Mouse (Mus musculus) erythroid progenitor cell, adult 5-6 weeks (primary cell): ENCODE data around the gene Hcst. TPM values are rescaled to one million over a fixed set of nuclear protein-coding genes. Genes with fewer than 3 reads are reported as not detected.
A peak's percentile ranks its signal among the peaks of the same experiment; 100 is the strongest.

Source experiments
- ATAC-seq: replicated peaks from 2 replicates; pipeline ENCODE4 v1.8.0; 2016; ENCODE audit warnings: moderate number of reproducible peaks, mild to moderate bottlenecking, moderate TSS enrichment, inconsistent platforms; ENCODE audit not compliant: poor library complexity, low FRiP score, severe bottlenecking
- total RNA-seq, 2 experiments: library from RNA; stranded (forward) in 1 of 2; stranded (reverse) in 1 of 2; fragments of 150-400 nt in 1 of 2; fragments of 186-747, 209-891 nt in 1 of 2; gene quantifications; 2 replicates each; pipeline versions ENCODE4 v1.2.3 to v1.2.4; 2015 to 2017; ENCODE audit warnings: low replicate concordance in 2 of 2

The Hcst gene
- total RNA-seq, 2 experiments from 2014 or later, result 18.0 TPM; not detected in 1

DNA sequence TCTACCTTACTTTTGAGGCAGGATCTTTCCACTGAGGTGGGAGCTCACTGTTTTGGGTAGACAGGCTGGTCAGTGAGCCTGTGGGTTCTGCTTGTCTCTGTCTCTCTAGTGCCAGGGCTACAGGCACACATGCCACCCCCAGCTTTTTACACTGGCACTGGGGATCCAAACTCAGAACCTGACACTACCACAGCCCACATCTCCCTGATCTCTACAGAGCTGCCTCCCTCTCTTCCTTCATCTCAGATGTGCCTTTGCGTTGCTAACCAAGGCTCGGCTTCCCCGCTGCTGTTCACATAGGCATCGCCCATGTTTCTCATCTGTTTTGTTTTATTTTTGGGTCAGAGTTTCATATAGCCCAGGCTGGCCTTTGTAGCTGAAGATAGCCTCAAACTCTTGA, 26.0 kb downstream of the Hcst start:
- no peak for ATAC-seq

DNA sequence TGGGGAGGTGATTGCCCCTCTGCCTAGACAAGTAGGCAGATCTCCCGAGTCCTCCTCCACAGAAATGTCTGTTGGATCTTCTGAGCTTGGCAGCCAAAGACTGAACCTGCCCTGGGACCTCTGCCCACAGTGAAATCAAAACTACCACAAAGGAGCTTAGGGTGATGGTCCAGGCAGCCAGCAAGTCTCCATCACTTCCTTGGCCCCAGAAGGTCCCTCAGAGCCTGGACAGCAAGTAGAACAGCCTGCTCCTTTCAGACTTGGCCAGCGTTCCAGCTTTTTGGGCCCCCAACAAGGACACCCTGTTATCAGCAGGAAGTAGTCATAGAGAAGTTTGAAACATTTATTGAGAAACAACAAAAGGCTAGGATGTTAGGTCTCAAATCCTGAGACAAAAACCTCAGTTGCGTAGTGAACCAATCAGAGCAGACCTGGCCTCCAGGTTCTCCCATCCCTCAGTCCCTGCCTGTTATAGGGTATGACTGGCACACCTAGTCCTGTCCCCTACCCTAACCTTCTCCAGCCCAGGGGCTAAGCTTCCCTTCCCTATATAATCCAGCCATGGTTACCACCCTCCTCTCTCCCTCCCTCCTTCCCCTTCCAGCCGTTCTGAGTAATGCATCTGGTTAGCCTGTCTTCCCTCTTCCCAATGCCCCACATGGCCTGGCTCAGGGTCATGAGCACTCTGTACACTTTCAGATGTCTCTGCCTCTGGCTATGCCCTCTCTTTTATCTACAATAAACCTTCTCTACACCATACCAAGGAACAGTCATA, 26.7 kb downstream of the Hcst start:
- no peak for ATAC-seq

DNA sequence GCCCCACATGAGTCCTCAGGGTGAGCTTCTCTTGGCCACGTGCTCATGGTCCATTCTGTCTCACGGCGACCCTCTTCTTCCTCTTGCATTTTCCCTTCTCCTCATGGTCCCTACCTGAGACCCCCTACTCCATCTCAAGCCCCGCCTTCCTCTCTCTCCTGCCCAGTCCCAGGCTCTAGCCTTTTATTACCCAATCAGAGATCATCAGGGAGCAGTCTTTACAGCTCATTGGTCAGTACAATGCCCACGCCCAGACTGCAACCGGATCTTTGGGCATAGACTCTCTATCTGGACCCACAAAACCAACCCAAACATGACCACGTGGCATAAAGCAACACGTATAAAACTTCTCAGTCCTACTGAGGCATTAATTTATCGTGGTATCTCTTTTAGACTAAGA, 35.5 kb downstream of the Hcst start:
- no peak for ATAC-seq

DNA sequence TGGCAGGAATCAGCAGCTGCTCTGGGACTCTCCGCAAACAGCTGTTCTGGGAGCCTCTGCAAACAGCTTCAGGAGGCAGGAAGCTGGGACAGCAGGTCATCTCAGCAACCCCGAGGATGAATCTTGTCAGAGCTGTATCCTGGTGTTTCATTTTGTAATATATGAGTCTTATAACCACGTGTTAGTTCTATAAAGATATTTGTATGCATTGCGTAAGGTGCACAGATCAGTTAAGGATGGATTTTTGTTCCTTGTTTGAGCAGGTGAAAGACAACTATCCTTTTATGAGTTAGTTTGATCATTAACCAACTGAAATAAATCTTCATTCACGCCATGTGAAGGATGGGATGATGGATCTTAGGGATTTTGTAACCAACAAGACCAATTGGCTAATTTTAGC, 39.6 kb downstream of the Hcst start:
- ATAC-seq, result no peak

DNA sequence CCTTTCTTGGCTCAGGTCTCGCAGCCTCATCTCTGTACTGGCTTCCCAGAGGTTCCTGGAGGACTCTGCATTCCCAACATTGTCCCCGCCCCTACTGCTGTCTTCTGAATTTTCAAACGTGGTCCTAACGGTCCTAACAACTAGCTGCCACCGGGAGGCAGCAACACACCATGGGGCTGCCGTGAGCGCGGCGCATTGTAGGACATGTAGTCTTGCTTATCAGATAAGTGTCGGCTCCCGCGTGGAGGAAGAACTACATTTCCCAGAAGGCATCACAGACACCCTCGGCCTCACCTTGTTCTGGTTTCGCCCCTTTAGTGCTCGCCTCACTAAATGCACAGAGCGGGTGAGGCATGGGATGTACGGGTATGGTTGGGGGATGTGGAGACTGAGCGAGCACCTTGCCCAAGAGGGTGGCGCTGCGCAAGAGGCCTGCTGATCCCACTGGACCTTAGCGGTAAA, 46.1 kb downstream of the Hcst start:
- ATAC-seq, result peak; percentile 99

Other genes starting within 250 kb of the Hcst start
Only the 30 nearest of the 34 such genes appear.
- gene Polr2i, start 187.9 kb downstream of the Hcst start, total RNA-seq (2015; ENCODE audit: low replicate concordance), result 18.4 and 35.0 TPM in 2 replicates
- 0.76 and 26.8 TPM in 2 replicates for gene Polr2i, start 187.9 kb downstream of the Hcst start, total RNA-seq (2017; ENCODE audit: low replicate concordance)
- 10.9 and 33.9 TPM in 2 replicates for gene Tbcb, start 187.6 kb downstream of the Hcst start, total RNA-seq (2015; ENCODE audit: low replicate concordance)
- gene Tbcb, start 187.6 kb downstream of the Hcst start, total RNA-seq (2017; ENCODE audit: low replicate concordance), result 15.0 and 29.7 TPM in 2 replicates
- gene Ovol3, start 184.1 kb downstream of the Hcst start, total RNA-seq (2015; ENCODE audit: low replicate concordance), result not detected in 2 replicates
- not detected in 2 replicates for gene Ovol3, start 184.1 kb downstream of the Hcst start, total RNA-seq (2017; ENCODE audit: low replicate concordance)
- gene Thap8, start 139.8 kb downstream of the Hcst start, total RNA-seq (2015; ENCODE audit: low replicate concordance), result not detected in 2 replicates
- not detected in 2 replicates for gene Thap8, start 139.8 kb downstream of the Hcst start, total RNA-seq (2017; ENCODE audit: low replicate concordance)
- 42.8 and 71.4 TPM in 2 replicates for gene Wdr62, start 139.4 kb downstream of the Hcst start, total RNA-seq (2015; ENCODE audit: low replicate concordance)
- gene Wdr62, start 139.4 kb downstream of the Hcst start, total RNA-seq (2017; ENCODE audit: low replicate concordance), result 26.2 and 31.1 TPM in 2 replicates
- gene Clip3, start 128.1 kb downstream of the Hcst start, total RNA-seq (2015; ENCODE audit: low replicate concordance), result not detected in 2 replicates
- gene Clip3, start 128.1 kb downstream of the Hcst start, total RNA-seq (2017; ENCODE audit: low replicate concordance), result not detected in 2 replicates
- 2.5 and 11.3 TPM in 2 replicates for gene Alkbh6, start 111.1 kb downstream of the Hcst start, total RNA-seq (2015; ENCODE audit: low replicate concordance)
- gene Alkbh6, start 111.1 kb downstream of the Hcst start, total RNA-seq (2017; ENCODE audit: low replicate concordance), result 4.2 TPM in 1 of 2 replicates, not detected in the other
- not detected in 2 replicates for gene Syne4, start 105.0 kb downstream of the Hcst start, total RNA-seq (2015; ENCODE audit: low replicate concordance)
- gene Syne4, start 105.0 kb downstream of the Hcst start, total RNA-seq (2017; ENCODE audit: low replicate concordance), result not detected in 2 replicates
- not detected in 2 replicates for gene E130208F15Rik, start 98.1 kb downstream of the Hcst start, total RNA-seq (2015; ENCODE audit: low replicate concordance)
- 0.39 TPM in 1 of 2 replicates, not detected in the other for gene E130208F15Rik, start 98.1 kb downstream of the Hcst start, total RNA-seq (2017; ENCODE audit: low replicate concordance)
- 2.5 TPM in 1 of 2 replicates, not detected in the other for gene Sdhaf1, start 96.0 kb downstream of the Hcst start, total RNA-seq (2015; ENCODE audit: low replicate concordance)
- 0.45 and 0.64 TPM in 2 replicates for gene Sdhaf1, start 96.0 kb downstream of the Hcst start, total RNA-seq (2017; ENCODE audit: low replicate concordance)
- gene Lrfn3, start 57.1 kb downstream of the Hcst start, total RNA-seq (2015; ENCODE audit: low replicate concordance), result not detected in 2 replicates
- gene Lrfn3, start 57.1 kb downstream of the Hcst start, total RNA-seq (2017; ENCODE audit: low replicate concordance), result not detected in 2 replicates
- gene Tyrobp, start 6.1 kb downstream of the Hcst start, total RNA-seq (2015; ENCODE audit: low replicate concordance), result 243 and 282 TPM in 2 replicates
- gene Tyrobp, start 6.1 kb downstream of the Hcst start, total RNA-seq (2017; ENCODE audit: low replicate concordance), result 60.1 and 77.1 TPM in 2 replicates
- 7.2 and 20.1 TPM in 2 replicates for gene Nfkbid, start 1.9 kb upstream of the Hcst start, total RNA-seq (2015; ENCODE audit: low replicate concordance)
- gene Nfkbid, start 1.9 kb upstream of the Hcst start, total RNA-seq (2017; ENCODE audit: low replicate concordance), result 2.6 and 4.1 TPM in 2 replicates
- not detected in 2 replicates for gene Aplp1, start 25.7 kb upstream of the Hcst start, total RNA-seq (2015; ENCODE audit: low replicate concordance)
- not detected in 2 replicates for gene Aplp1, start 25.7 kb upstream of the Hcst start, total RNA-seq (2017; ENCODE audit: low replicate concordance)
- not detected in 2 replicates for gene Kirrel2, start 37.8 kb upstream of the Hcst start, total RNA-seq (2015; ENCODE audit: low replicate concordance)
- not detected in 2 replicates for gene Kirrel2, start 37.8 kb upstream of the Hcst start, total RNA-seq (2017; ENCODE audit: low replicate concordance)
- not detected in 2 replicates for gene Nphs1, start 38.5 kb upstream of the Hcst start, total RNA-seq (2015; ENCODE audit: low replicate concordance)
- gene Nphs1, start 38.5 kb upstream of the Hcst start, total RNA-seq (2017; ENCODE audit: low replicate concordance), result 1.2 TPM in 1 of 2 replicates, not detected in the other
- gene Prodh2, start 73.8 kb upstream of the Hcst start, total RNA-seq (2015; ENCODE audit: low replicate concordance), result not detected in 2 replicates
- gene Prodh2, start 73.8 kb upstream of the Hcst start, total RNA-seq (2017; ENCODE audit: low replicate concordance), result not detected in 2 replicates
- 73.5 and 85.9 TPM in 2 replicates for gene Arhgap33, start 115.2 kb upstream of the Hcst start, total RNA-seq (2015; ENCODE audit: low replicate concordance)
- gene Arhgap33, start 115.2 kb upstream of the Hcst start, total RNA-seq (2017; ENCODE audit: low replicate concordance), result 43.0 and 77.7 TPM in 2 replicates
- gene Hspb6, start 132.3 kb upstream of the Hcst start, total RNA-seq (2015; ENCODE audit: low replicate concordance), result 62.7 and 79.2 TPM in 2 replicates
- gene Hspb6, start 132.3 kb upstream of the Hcst start, total RNA-seq (2017; ENCODE audit: low replicate concordance), result 19.0 and 21.8 TPM in 2 replicates
- gene Proser3, start 132.4 kb upstream of the Hcst start, total RNA-seq (2015; ENCODE audit: low replicate concordance), result 16.8 and 24.5 TPM in 2 replicates
- 10.9 and 18.1 TPM in 2 replicates for gene Proser3, start 132.4 kb upstream of the Hcst start, total RNA-seq (2017; ENCODE audit: low replicate concordance)
- gene Lin37, start 140.0 kb upstream of the Hcst start, total RNA-seq (2015; ENCODE audit: low replicate concordance), result 31.4 and 56.2 TPM in 2 replicates
- gene Lin37, start 140.0 kb upstream of the Hcst start, total RNA-seq (2017; ENCODE audit: low replicate concordance), result 12.5 and 22.3 TPM in 2 replicates
- 8.4 and 43.6 TPM in 2 replicates for gene U2af1l4, start 143.4 kb upstream of the Hcst start, total RNA-seq (2015; ENCODE audit: low replicate concordance)
- 40.8 and 59.9 TPM in 2 replicates for gene U2af1l4, start 143.4 kb upstream of the Hcst start, total RNA-seq (2017; ENCODE audit: low replicate concordance)
- gene Gm49396, start 143.5 kb upstream of the Hcst start, total RNA-seq (2015; ENCODE audit: low replicate concordance), result 3.2 and 4.2 TPM in 2 replicates
- 6.8 and 7.2 TPM in 2 replicates for gene Gm49396, start 143.5 kb upstream of the Hcst start, total RNA-seq (2017; ENCODE audit: low replicate concordance)
- 67.4 and 73.8 TPM in 2 replicates for gene Psenen, start 143.8 kb upstream of the Hcst start, total RNA-seq (2015; ENCODE audit: low replicate concordance)
- 32.9 and 98.7 TPM in 2 replicates for gene Psenen, start 143.8 kb upstream of the Hcst start, total RNA-seq (2017; ENCODE audit: low replicate concordance)
- 5.4 and 24.7 TPM in 2 replicates for gene Igflr1, start 145.6 kb upstream of the Hcst start, total RNA-seq (2015; ENCODE audit: low replicate concordance)
- 3.3 TPM in 1 of 2 replicates, not detected in the other for gene Igflr1, start 145.6 kb upstream of the Hcst start, total RNA-seq (2017; ENCODE audit: low replicate concordance)
- 155 and 163 TPM in 2 replicates for gene Kmt2b, start 168.9 kb upstream of the Hcst start, total RNA-seq (2015; ENCODE audit: low replicate concordance)
- gene Kmt2b, start 168.9 kb upstream of the Hcst start, total RNA-seq (2017; ENCODE audit: low replicate concordance), result 47.9 and 48.0 TPM in 2 replicates
- not detected in 2 replicates for gene Zbtb32, start 179.1 kb upstream of the Hcst start, total RNA-seq (2015; ENCODE audit: low replicate concordance)
- 0.39 TPM in 1 of 2 replicates, not detected in the other for gene Zbtb32, start 179.1 kb upstream of the Hcst start, total RNA-seq (2017; ENCODE audit: low replicate concordance)
- gene Upk1a, start 193.0 kb upstream of the Hcst start, total RNA-seq (2015; ENCODE audit: low replicate concordance), result not detected in 2 replicates
- 2.7 TPM in 1 of 2 replicates, not detected in the other for gene Upk1a, start 193.0 kb upstream of the Hcst start, total RNA-seq (2017; ENCODE audit: low replicate concordance)
- gene Cox6b1, start 206.3 kb upstream of the Hcst start, total RNA-seq (2015; ENCODE audit: low replicate concordance), result 152 and 165 TPM in 2 replicates
- 128 and 263 TPM in 2 replicates for gene Cox6b1, start 206.3 kb upstream of the Hcst start, total RNA-seq (2017; ENCODE audit: low replicate concordance)
- not detected in 2 replicates for gene Etv2, start 216.0 kb upstream of the Hcst start, total RNA-seq (2015; ENCODE audit: low replicate concordance)
- gene Etv2, start 216.0 kb upstream of the Hcst start, total RNA-seq (2017; ENCODE audit: low replicate concordance), result not detected in 2 replicates